Mouse (Mus musculus) neutrophil, adult 5-6 weeks (primary cell): ENCODE results near the gene Ptbp1. TPM values are rescaled to one million over a fixed set of nuclear protein-coding genes. Genes with fewer than 3 reads are reported as not detected.

ENCODE experiments used
- ATAC-seq: fragments of 151-379, 151-347 bp; 2 replicates; pipeline ENCODE4 v1.8.0; 2017; ENCODE audit warnings: mild to moderate bottlenecking, moderate TSS enrichment; ENCODE audit not compliant: insufficient number of reproducible peaks, poor library complexity, low FRiP score, severe bottlenecking; ENCODE audit errors: extremely low read depth
- total RNA-seq: library from RNA; stranded (forward); fragments of 200-1000 nt; gene quantifications from 2 replicates; pipeline ENCODE4 v1.2.3, GENCODE M21; 2017

Ptbp1 gene
- total RNA-seq, 1 experiment from 2014 or later = 101 TPM

GRCm38 (mm10) chr10:79856704-79857451, 2.7 kb downstream of the Ptbp1 start:
- no peak for ATAC-seq

- no peak for ATAC-seq
These were observed 3.2 kb downstream of the Ptbp1 start for GRCm38 (mm10) chr10:79857452-79857811.

GRCm38 (mm10) chr10:79857894-79858293, 3.7 kb downstream of the Ptbp1 start:
- ATAC-seq = no peak

- ATAC-seq = no peak
These were observed 4.3 kb downstream of the Ptbp1 start for GRCm38 (mm10) chr10:79858416-79859074.

- no peak for ATAC-seq
These were observed 4.9 kb downstream of the Ptbp1 start for GRCm38 (mm10) chr10:79859116-79859515.

GRCm38 (mm10) chr10:79860079-79860911, 6.1 kb downstream of the Ptbp1 start:
- no peak for ATAC-seq

GRCm38 (mm10) chr10:79861230-79862048, 7.2 kb downstream of the Ptbp1 start:
- ATAC-seq = no peak

- ATAC-seq = no peak
These were observed 8.0 kb downstream of the Ptbp1 start for GRCm38 (mm10) chr10:79862049-79862788.

GRCm38 (mm10) chr10:79862925-79863324, 8.7 kb downstream of the Ptbp1 start:
- ATAC-seq = no peak

- no peak for ATAC-seq
These were observed 10.3 kb downstream of the Ptbp1 start for GRCm38 (mm10) chr10:79864351-79865188.

GRCm38 (mm10) chr10:79865189-79865601, 11.0 kb downstream of the Ptbp1 start:
- no peak for ATAC-seq

- no peak for ATAC-seq
These were observed 11.6 kb downstream of the Ptbp1 start for GRCm38 (mm10) chr10:79865801-79866295.

GRCm38 (mm10) chr10:79866601-79867000, 12.4 kb downstream of the Ptbp1 start:
- no peak for ATAC-seq

- no peak for ATAC-seq
These were observed 17.6 kb downstream of the Ptbp1 start for GRCm38 (mm10) chr10:79871845-79872244.

GRCm38 (mm10) chr10:79872862-79873261, 18.6 kb downstream of the Ptbp1 start:
- ATAC-seq = no peak

- no peak for ATAC-seq
These were observed 19.1 kb downstream of the Ptbp1 start for GRCm38 (mm10) chr10:79873313-79873712.

GRCm38 (mm10) chr10:79873715-79874289, 19.6 kb downstream of the Ptbp1 start:
- no peak for ATAC-seq
